In the genomic region with DNA sequence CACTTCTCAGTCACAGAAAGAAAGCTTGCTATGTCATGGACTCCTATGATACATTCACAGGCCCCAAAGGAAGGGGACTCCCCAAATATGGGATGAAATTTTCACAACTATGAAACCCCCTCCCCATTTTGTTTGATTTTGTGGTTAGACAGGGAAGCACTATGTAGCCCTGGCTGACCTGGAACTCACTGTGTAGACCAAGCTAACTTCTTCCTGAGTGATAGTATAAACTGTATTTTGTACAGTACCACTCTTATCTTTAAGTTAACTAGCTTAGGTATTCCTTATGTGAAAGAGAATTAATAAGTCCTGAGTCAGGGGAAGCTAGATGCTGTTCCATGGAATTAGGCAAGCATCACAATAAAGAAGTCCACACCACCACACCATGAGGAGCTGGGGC, we compare ENCODE assay signal across 19 mouse cellular contexts.
A peak's percentile ranks its signal among the peaks of the same experiment; 100 is the strongest.
DNase-seq lines count a peak whose midpoint lies in the region; ATAC-seq and TF ChIP-seq lines count a peak whose summit lies in the region.
"Had no signal": no experiment of that assay in that cellular context is flagged by ENCODE, and none has a peak within 500 bp of the region (broad histone marks: within the 10 kb centered on the region; RNA-seq: fewer than 3 reads in every experiment).

No protein-coding gene starts in this region.

- H3K9me3 ChIP-seq in CH12.LX (replicated peaks; ENCODE audit: low read length) = no peaks in the 10 kb centered on the region
- H3K9me3 ChIP-seq: G1E had no signal

- peaks cover 9% of the 10 kb centered on the region for H3K36me3 ChIP-seq in spleen, adult 2 months (ENCODE audit: control insufficient read depth, insufficient read depth, low read length)
- H3K36me3 ChIP-seq in CH12.LX (replicated peaks in 1 of 2; ENCODE audit: control insufficient read depth in 1 of 2, insufficient read depth in 1 of 2, low read length in 1 of 2) = peaks cover 26 to 45% of the 10 kb centered on the region in 2 experiments

- no peak for TF ChIP-seq CTCF in spleen, adult 2 months (IDR thresholded peaks at IDR 0.05; ENCODE audit: extremely low read depth, insufficient read depth, insufficient read length, insufficient replicate concordance)
- no peak for TF ChIP-seq CTCF in CH12.LX (conservative IDR thresholded peaks at IDR 0.05 in 1 of 2, IDR thresholded peaks at IDR 0.05 in 1 of 2; ENCODE audit: low read depth in 2 of 2, low read length in 2 of 2)

- peak; percentile 26; the same call in 1 of the 2 replicates for TF ChIP-seq EP300 in CH12.LX (IDR thresholded peaks at IDR 0.05; ENCODE audit: low read length)

- H3K27me3 ChIP-seq in spleen, adult 2 months (ENCODE audit: control insufficient read depth, insufficient read depth, low read length) = no peaks in the 10 kb centered on the region
- no peaks in the 10 kb centered on the region for H3K27me3 ChIP-seq in CH12.LX (replicated peaks)
- H3K27me3 ChIP-seq: Patski had no signal

- H3K27ac ChIP-seq in spleen, adult 2 months (ENCODE audit: insufficient read depth, low read length) = peak overlapping the region; percentile 68
- peak overlapping the region; percentile 100 for H3K27ac ChIP-seq in CH12.LX (ENCODE audit: insufficient read depth, low read depth)

- in situ Hi-C loops in CH12.LX (cut with MboI; ENCODE audit: low pct_ligation_motif_present, low pct_unique_long_range_greater_than_20kb, low sequenced_read_pairs) = loop anchor here (10.0 kb wide), 2 partner anchors 133 to 403 kb away; no protein-coding TSS in a partner anchor

- no peak for TF ChIP-seq RAD21 in CH12.LX (IDR thresholded peaks at IDR 0.05; ENCODE audit: low read depth, low read length)

- H3K79me2 ChIP-seq in CH12.LX (replicated peaks; ENCODE audit: control insufficient read depth, extremely low read depth, insufficient read depth, poor library complexity, severe bottlenecking) = peaks cover 68% of the 10 kb centered on the region

- no peak overlapping the region for H3K4me3 ChIP-seq in spleen, adult 2 months (ENCODE audit: extremely low read depth, insufficient read depth, insufficient read length)
- H3K4me3 ChIP-seq in CH12.LX (replicated peaks in 1 of 3; ENCODE audit: low read depth in 2 of 3, low read length in 2 of 3, poor library complexity in 1 of 3) = no peak overlapping the region

- H3K4me2 ChIP-seq in CH12.LX (ENCODE audit: insufficient read depth, low read depth, poor library complexity, severe bottlenecking) = no peak overlapping the region

- ATAC-seq in cerebellum, adult (ENCODE audit: insufficient number of reproducible peaks, low FRiP score, low TSS enrichment) = no peak
- ATAC-seq: activated CD4-positive, CD25-positive, alpha-beta regulatory T cell, adult 4 months; CD4-positive, CD25-positive, alpha-beta regulatory T cell, adult 4 months; Patski had no signal

- DNase-seq in spleen, adult 2 months (ENCODE audit: low read depth in 1 of 2, low spot score in 2 of 2) = no peak
- no peak for DNase-seq in spleen, postnatal 4 days (ENCODE audit: low spot score in 2 of 2)
- no peak for DNase-seq in CH12.LX (ENCODE audit: extremely low read depth)
- DNase-seq: adrenal gland, adult 2 months; adrenal gland, adult 8-10 months; adrenal gland, postnatal 10 days; adrenal gland, postnatal 14 days; adrenal gland, postnatal 25 days; adrenal gland, postnatal 36 days; cerebellum, adult 11 months; cerebellum, adult 11-12 months; cerebellum, adult 18-20 months; cerebellum, adult 2 months; cerebellum, adult 8-10 months had no signal

- dilution Hi-C loops in CH12.LX (cut with MboI; ENCODE audit: extremely low pct_ligation_motif_present, extremely low pct_unique_long_range_greater_than_20kb, low sequenced_read_pairs) = no loop called here

- TF ChIP-seq POLR2A in spleen, adult 2 months (IDR thresholded peaks at IDR 0.05; ENCODE audit: low read depth, low read length) = no peak
- no peak for TF ChIP-seq POLR2A in CH12.LX (IDR thresholded peaks at IDR 0.05; ENCODE audit: low read depth, low read length)

- peak overlapping the region; percentile 25 for H3K9ac ChIP-seq in CH12.LX (ENCODE audit: insufficient read depth, low read depth)

- H3K4me1 ChIP-seq in spleen, adult 2 months (ENCODE audit: control insufficient read depth, insufficient read depth, insufficient read length) = peaks cover 43% of the 10 kb centered on the region
- H3K4me1 ChIP-seq in CH12.LX (ENCODE audit: control insufficient read depth in 1 of 2, insufficient read depth in 2 of 2) = peaks cover 54 to 92% of the 10 kb centered on the region in 2 experiments

TF ChIP-seq in CH12.LX, 34 proteins besides CTCF, POLR2A, EP300 and RAD21:
- TF ChIP-seq MXI1 (IDR thresholded peaks at IDR 0.05; ENCODE audit: low read depth, low read length) = 0 out of 2 replicates have a peak, but pooled peaks have one; percentile 46
- TF ChIP-seq RCOR1 (conservative IDR thresholded peaks at IDR 0.05; ENCODE audit: low read depth, low read length) = 0 out of 2 replicates have a peak, but pooled peaks have one; percentile 47
- 0 out of 2 replicates have a peak, but pooled peaks have one; percentile 51 for TF ChIP-seq CHD1 (IDR thresholded peaks at IDR 0.05; ENCODE audit: low read depth, low read length)
- 0 out of 2 replicates have a peak, but pooled peaks have one; percentile 25 for TF ChIP-seq MAX (IDR thresholded peaks at IDR 0.05; ENCODE audit: low read length)
- TF ChIP-seq POLR2AphosphoS2 (IDR thresholded peaks at IDR 0.05; ENCODE audit: low read depth, low read length) = no peak
- TF ChIP-seq ETS1 (conservative IDR thresholded peaks at IDR 0.05; ENCODE audit: low read depth, low read length) = peak; percentile 31; the same call in 1 of the 2 replicates
- TF ChIP-seq BHLHE40 (IDR thresholded peaks at IDR 0.05; ENCODE audit: low read depth, low read length) = peak; percentile 20; the same call in 1 of the 2 replicates
- TF ChIP-seq NRF1 (IDR thresholded peaks at IDR 0.05; ENCODE audit: low read depth, low read length) = no peak
- TF ChIP-seq SIN3A (IDR thresholded peaks at IDR 0.05; ENCODE audit: low read length) = 0 out of 2 replicates have a peak, but pooled peaks have one; percentile 30
- 0 out of 2 replicates have a peak, but pooled peaks have one; percentile 31 for TF ChIP-seq CHD2 (IDR thresholded peaks at IDR 0.05; ENCODE audit: low read length)
- 0 out of 2 replicates have a peak, but pooled peaks have one; percentile 11 for TF ChIP-seq ELF1 (IDR thresholded peaks at IDR 0.05; ENCODE audit: low read depth, low read length)
- 0 out of 2 replicates have a peak, but pooled peaks have one; percentile 38 for TF ChIP-seq MAZ (IDR thresholded peaks at IDR 0.05; ENCODE audit: low read depth, low read length)
- 0 out of 2 replicates have a peak, but pooled peaks have one; percentile 51 for TF ChIP-seq MYC (IDR thresholded peaks at IDR 0.05; ENCODE audit: low read depth, low read length)
- TF ChIP-seq JUN (IDR thresholded peaks at IDR 0.05; ENCODE audit: insufficient read depth, low read depth, low read length) = no peak
TF ChIP-seq in CH12.LX: peak in this region for 11.
